Mouse (Mus musculus) limb, embryonic 15.5 days (tissue): ENCODE results near the gene Ephb3. TPM values are rescaled to one million over a fixed set of nuclear protein-coding genes. Genes with fewer than 3 reads are reported as not detected.

Experiments used
- ATAC-seq: fragments of 200-750 bp; cut with Nextera tagmentation; 2 replicates; pipeline ENCODE4 v1.8.0; 2017; ENCODE audit warnings: low read depth, moderate TSS enrichment; ENCODE audit not compliant: insufficient number of reproducible peaks, low FRiP score, low TSS enrichment
- H3K27ac ChIP-seq: fragments of 300-500 bp; sonication (generic); 2 replicates; pipeline ENCODE4 v1.5.1; 2015; ENCODE audit warnings: moderate library complexity, mild to moderate bottlenecking, inconsistent platforms
- H3K27me3 ChIP-seq: fragments of 300-500 bp; sonication (generic); 2 replicates; pipeline ENCODE4 v1.6.1; 2015; ENCODE audit warnings: inconsistent platforms
- H3K36me3 ChIP-seq: fragments of 300-500 bp; sonication (generic); 2 replicates; pipeline ENCODE4 v1.6.1; 2015; ENCODE audit warnings: inconsistent platforms
- H3K4me1 ChIP-seq: fragments of 300-500 bp; sonication (generic); 2 replicates; pipeline ENCODE4 v1.6.1; 2015; ENCODE audit warnings: inconsistent platforms
- H3K4me2 ChIP-seq: fragments of 300-500 bp; sonication (generic); 2 replicates; pipeline ENCODE4 v1.6.1; 2015; ENCODE audit warnings: mild to moderate bottlenecking, inconsistent platforms
- H3K4me3 ChIP-seq: fragments of 300-500 bp; sonication (generic); 2 replicates; pipeline ENCODE4 v1.5.1; 2015; ENCODE audit warnings: mild to moderate bottlenecking, inconsistent platforms
- H3K9ac ChIP-seq: fragments of 300-500 bp; sonication (generic); 2 replicates; pipeline ENCODE4 v1.6.1; 2015; ENCODE audit warnings: inconsistent platforms
- H3K9me3 ChIP-seq: fragments of 300-500 bp; sonication (generic); 2 replicates; pipeline ENCODE4 v1.6.1; 2016; ENCODE audit warnings: inconsistent platforms
- WGBS: fragments of 180-500 bp; shearing (Covaris S2); methylation state at CpG from one replicate; pipeline ENCODE4 v1.1.7; 2015; 5-methylcytosine and 5-hydroxymethylcytosine counted together
- microRNA-seq: library from miRNA; unstranded; fragments of <30 nt; microRNA quantifications from one replicate; pipeline ENCODE4, GENCODE M21; 2016
- polyA plus RNA-seq: library from polyadenylated mRNA; unstranded; fragments of >200 nt; fragmentation: Nextera tagmentation; extraction: Ambion mirVana; gene quantifications from 2 replicates; pipeline ENCODE4 v1.2.1, GENCODE M21; 2015

Ephb3 gene
- polyA plus RNA-seq, 1 experiment from 2014 or later = 43.8 TPM

DNA sequence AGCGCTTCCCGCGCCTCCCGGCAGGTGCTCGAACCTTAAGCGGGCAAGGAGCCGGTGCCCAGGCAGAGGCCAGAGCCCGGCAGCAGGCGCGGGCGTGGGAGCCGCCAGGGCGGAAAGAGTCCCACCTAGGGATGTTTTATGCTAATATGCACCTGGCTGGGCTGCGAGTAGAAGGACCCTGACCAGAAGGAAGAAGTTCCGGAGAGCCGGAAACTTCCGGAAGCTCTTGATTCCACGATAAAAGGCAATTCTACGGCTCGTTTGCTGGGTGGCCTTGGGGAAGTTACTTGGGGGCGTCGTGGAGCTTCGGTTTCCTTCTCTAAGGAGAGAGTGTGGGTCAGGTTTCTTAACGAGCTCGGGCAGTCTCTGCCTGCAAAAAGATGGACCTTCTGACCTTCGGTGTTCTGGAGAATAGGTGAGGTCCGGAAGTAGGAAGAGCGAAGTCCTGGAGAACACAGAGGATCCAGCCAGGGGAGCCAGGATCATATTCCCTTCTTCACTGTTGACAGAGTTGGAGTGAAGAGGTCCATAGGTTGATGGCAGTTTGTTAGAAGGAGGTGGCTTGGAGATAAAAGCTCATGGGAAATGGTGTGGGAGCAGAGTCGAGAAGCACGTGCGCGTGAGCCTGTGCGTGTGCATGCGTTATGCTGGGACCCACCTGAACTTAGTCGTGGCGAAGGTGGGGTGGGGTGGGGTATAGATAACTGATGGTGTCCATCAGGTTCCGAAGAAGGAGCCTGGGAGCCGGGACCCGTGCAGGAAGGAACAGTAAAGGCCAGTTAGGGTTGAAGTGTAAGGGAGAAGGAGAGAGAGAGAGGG lies 44.4 kb downstream of the Ephb3 start:
- H3K4me1 ChIP-seq = peaks cover 69% of the 10 kb centered on the region
- WGBS = 7% methylated on average over 39 of the region's 39 CpGs

GRCm38 (mm10) chr16:21252401-21252955 lies 47.9 kb downstream of the Ephb3 start:
- WGBS = 28% methylated on average over 11 of the region's 11 CpGs
- peaks cover 36% of the 10 kb centered on the region for H3K4me1 ChIP-seq
- no peaks in the 10 kb centered on the region for H3K9me3 ChIP-seq
- H3K4me3 ChIP-seq = no peak overlapping the region
- no peaks in the 10 kb centered on the region for H3K36me3 ChIP-seq
- no peak overlapping the region for H3K9ac ChIP-seq
- no peak overlapping the region for H3K4me2 ChIP-seq
- H3K27me3 ChIP-seq = no peaks in the 10 kb centered on the region
- ATAC-seq = no peak
- H3K27ac ChIP-seq = peak overlapping the region; percentile 60; the same call in 1 of the 2 replicates

More for the DNA sequence above, 44.4 kb downstream of the Ephb3 start:
- no peaks in the 10 kb centered on the region for H3K9me3 ChIP-seq
- H3K9ac ChIP-seq = peak overlapping the region; percentile 27; the same call in 1 of the 2 replicates
- H3K4me2 ChIP-seq = peak overlapping the region; percentile 92
- H3K36me3 ChIP-seq = no peaks in the 10 kb centered on the region
- H3K27ac ChIP-seq = peak overlapping the region; percentile 90
- peak overlapping the region; percentile 44 for H3K4me3 ChIP-seq
- no peaks in the 10 kb centered on the region for H3K27me3 ChIP-seq
- ATAC-seq = no peak

- Histone ChIP-seq H3K9me3 (no peaks in the 10 kb centered on the region), H3K4me1 (peaks cover 13% of the 10 kb centered on the region), H3K4me2 (no peak overlapping the region), H3K4me3 (no peak overlapping the region), H3K9ac (no peak overlapping the region), H3K36me3 (no peaks in the 10 kb centered on the region), H3K27me3 (no peaks in the 10 kb centered on the region), H3K27ac (no peak overlapping the region)
- WGBS = 68% methylated on average over 11 of the region's 11 CpGs
- ATAC-seq = no peak
These were observed 51.2 kb downstream of the Ephb3 start for GRCm38 (mm10) chr16:21255574-21256304.

DNA sequence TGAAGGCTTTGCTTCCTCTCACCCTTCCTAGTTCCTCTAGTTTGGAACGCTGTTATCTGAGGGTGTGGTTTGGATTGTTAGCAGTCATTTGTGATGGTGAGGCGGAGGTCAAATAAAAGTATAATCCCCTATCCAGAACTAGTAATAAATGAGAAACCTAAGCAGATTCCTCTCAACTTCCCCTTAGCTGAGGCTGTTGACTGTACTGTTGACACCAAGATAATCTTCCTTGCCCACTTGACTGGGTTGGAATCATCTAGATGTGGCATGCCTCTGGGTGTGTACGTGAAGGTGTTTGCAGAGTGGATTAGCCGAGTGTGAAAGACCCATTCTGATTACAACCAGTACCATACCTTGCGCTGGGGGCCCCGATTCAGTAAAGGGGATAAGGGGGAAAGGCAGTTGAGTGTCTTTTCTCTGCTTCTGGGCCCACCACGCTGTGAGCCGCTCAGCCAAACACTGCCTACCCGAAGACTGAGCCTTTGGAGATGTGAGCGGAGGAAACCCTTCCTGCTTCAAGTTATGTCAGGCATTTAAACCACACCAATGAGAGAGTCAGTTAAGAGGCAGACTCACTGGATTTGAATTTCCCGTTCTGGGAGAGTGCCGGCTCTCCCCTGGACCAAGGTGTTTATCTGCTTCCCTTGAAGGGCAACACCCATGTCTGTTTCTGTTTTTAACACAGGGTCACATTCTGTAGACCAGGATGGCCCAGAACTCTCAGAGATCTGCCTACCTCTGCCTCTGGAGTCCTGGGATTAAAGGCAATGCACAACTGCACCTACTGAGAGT lies 52.2 kb downstream of the Ephb3 start:
- 83% methylated on average over 12 of the region's 12 CpGs for WGBS
- Histone ChIP-seq H3K4me3 (no peak overlapping the region), H3K4me1 (peaks cover 13% of the 10 kb centered on the region), H3K27me3 (no peaks in the 10 kb centered on the region), H3K36me3 (no peaks in the 10 kb centered on the region), H3K27ac (no peak overlapping the region; the same call in 1 of the 2 replicates), H3K4me2 (no peak overlapping the region), H3K9ac (no peak overlapping the region), H3K9me3 (no peaks in the 10 kb centered on the region)
- ATAC-seq = no peak

DNA sequence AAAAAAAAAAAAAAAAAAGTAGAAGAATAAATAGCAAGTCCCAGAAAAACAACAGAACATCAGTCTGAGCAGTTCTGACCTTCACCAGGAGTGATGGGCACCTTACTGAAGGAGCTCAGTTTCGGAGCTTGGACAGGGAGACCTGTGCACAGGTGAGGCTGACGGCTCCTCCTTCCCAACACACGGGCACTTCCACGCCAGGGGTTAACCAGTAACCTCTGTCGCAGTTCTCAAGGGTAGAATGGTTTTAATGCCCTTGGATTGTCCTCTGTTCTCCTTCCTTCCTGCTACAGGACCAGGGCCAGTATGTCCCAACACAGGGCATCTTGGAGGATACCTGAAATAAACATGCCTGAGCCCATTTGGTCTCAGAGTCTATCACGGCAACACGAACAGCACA lies 60.9 kb downstream of the Ephb3 start:
- H3K9me3 ChIP-seq = no peaks in the 10 kb centered on the region
- no peak overlapping the region for H3K9ac ChIP-seq
- H3K27me3 ChIP-seq = no peaks in the 10 kb centered on the region
- WGBS = 91% methylated on average over 7 of the region's 7 CpGs
- H3K27ac ChIP-seq = no peak overlapping the region
- no peak overlapping the region for H3K4me3 ChIP-seq
- H3K4me2 ChIP-seq = no peak overlapping the region
- H3K36me3 ChIP-seq = no peaks in the 10 kb centered on the region
- peaks cover 17% of the 10 kb centered on the region for H3K4me1 ChIP-seq
- ATAC-seq = no peak

- H3K4me3 ChIP-seq = no peak overlapping the region
- H3K4me2 ChIP-seq = no peak overlapping the region
- H3K9ac ChIP-seq = no peak overlapping the region
- no peaks in the 10 kb centered on the region for H3K9me3 ChIP-seq
- 37% methylated on average over 8 of the region's 8 CpGs for WGBS
- no peaks in the 10 kb centered on the region for H3K27me3 ChIP-seq
- H3K36me3 ChIP-seq = no peaks in the 10 kb centered on the region
- no peak for ATAC-seq
- H3K4me1 ChIP-seq = peaks cover 54% of the 10 kb centered on the region
- H3K27ac ChIP-seq = peak overlapping the region; percentile 57
These were observed 65.2 kb downstream of the Ephb3 start for GRCm38 (mm10) chr16:21269775-21270174.

DNA sequence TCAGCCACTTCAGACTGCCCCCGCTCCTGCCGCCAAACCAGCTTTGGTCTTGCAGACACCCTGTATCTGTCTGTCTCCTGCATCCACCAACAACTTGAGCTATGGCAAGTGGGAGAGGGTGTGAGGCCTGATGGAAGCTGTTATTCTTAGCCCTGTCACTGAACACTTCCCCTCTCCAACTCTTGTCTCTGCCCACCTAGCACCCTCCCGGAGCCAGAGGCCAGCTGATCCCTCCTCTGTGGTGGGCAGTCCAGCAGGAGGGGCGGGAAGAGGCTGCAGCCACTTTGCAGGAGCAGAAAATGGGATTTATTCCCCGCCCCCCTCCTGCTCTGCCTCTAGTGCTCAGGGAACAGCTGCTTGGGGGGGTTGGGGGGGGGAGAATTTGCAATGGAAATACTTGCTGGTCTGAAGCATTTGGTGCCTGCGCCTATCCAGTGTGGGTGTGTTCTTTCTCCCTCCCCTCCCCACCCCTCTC lies 67.3 kb downstream of the Ephb3 start:
- Histone ChIP-seq H3K27ac (peak overlapping the region; percentile 35; the same call in 1 of the 2 replicates), H3K9me3 (no peaks in the 10 kb centered on the region), H3K4me3 (no peak overlapping the region), H3K4me2 (no peak overlapping the region), H3K36me3 (no peaks in the 10 kb centered on the region), H3K9ac (no peak overlapping the region), H3K4me1 (peaks cover 54% of the 10 kb centered on the region), H3K27me3 (no peaks in the 10 kb centered on the region)
- 55% methylated on average over 6 of the region's 6 CpGs for WGBS
- peak; percentile 50; the same call in 1 of the 2 replicates for ATAC-seq

DNA sequence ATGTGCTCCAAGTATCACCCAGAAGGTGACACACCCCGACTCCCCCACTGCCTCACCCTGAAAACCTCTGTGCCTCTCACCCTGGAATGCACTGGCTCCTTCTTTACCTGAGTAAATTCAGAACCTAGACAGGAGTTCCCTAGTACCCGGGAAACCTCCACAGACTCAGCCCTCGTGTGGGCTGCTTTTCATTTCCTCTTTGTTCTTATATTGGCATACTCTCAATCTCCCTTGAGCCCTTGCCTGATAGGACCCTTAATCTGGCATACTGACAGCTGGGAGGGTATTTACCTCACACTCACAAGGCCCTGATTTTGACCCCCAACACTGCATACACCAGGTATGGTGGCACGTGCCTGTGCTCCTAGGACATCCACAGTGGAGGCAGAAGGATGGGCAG lies 68.2 kb downstream of the Ephb3 start:
- H3K9me3 ChIP-seq = no peaks in the 10 kb centered on the region
- peaks cover 54% of the 10 kb centered on the region for H3K4me1 ChIP-seq
- no peak for ATAC-seq
- H3K27ac ChIP-seq = no peak overlapping the region; the same call in 1 of the 2 replicates
- no peaks in the 10 kb centered on the region for H3K27me3 ChIP-seq
- no peak overlapping the region for H3K9ac ChIP-seq
- no peaks in the 10 kb centered on the region for H3K36me3 ChIP-seq
- WGBS = 36% methylated on average over 4 of the region's 4 CpGs
- H3K4me2 ChIP-seq = no peak overlapping the region
- H3K4me3 ChIP-seq = no peak overlapping the region

Small RNA genes within 50 kb of the gene (microRNA-seq; reads per million reads assigned to microRNA genes)
- not detected for gene Mir7680

Other genes starting within 250 kb of the Ephb3 start
- 15.9 and 17.6 TPM in 2 replicates for gene Teddm3, start 50.8 kb upstream of the Ephb3 start, polyA plus RNA-seq
- 14.5 and 16.5 TPM in 2 replicates for gene Vps8, start 218.4 kb downstream of the Ephb3 start, polyA plus RNA-seq